Mouse (Mus musculus) frontal cortex, postnatal 10 days (tissue): Measurements from ENCODE around the gene Ror1.

Experiments used
- DNase-seq, 2 experiments: peaks; one replicate each; pipeline ENCODE4 v3.0.0; 2022; ENCODE audit warnings: low spot score in 2 of 2, mixed read lengths in 1 of 2

Gene Ror1

GRCm38 (mm10) chr4:100211331-100211730 is 115.7 kb downstream of the Ror1 start:
- no peak for DNase-seq

DNA sequence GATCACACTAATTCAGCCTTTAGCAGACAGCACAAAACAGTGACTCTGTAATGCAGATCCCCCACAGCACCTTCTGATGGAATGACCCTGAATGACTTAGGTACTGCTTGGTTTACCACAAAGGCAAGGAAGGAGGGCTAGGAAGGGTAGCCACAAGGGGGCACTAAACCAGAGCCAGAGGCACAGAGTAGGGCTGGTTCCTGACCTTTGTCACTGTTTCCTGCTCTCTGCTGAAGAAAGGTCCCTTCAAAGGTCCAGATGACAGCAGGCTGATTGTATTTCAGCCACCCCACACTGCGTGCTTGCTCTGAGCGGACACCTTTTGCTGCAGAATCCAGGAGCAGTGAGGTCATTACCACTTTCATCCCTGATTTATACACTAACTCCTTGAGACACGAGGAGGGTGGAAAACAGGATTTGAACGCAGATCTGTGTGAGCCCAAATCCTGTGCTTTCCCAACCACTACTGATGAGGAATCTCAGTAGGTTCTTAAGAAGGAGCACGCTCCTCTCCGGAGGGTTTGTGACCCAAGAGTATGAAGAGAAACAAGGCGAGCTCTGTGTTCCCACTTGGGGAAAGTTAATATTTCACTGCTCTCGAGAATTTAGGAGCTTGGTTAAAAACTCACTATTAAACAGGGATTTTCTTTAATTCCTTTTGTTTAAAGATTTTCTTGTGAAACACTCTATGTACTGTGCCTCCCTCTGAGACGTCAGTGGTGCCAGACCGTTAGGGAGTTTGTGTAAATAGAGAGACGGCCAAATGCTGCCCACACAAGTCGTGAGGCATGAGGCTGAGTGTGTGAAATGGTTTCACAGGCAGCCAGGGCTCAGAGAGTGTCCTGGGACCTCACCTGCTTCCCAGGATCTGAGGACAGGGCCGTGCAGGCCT is 119.0 kb downstream of the Ror1 start:
- DNase-seq, result no peak

- no peak for DNase-seq
Observed at GRCm38 (mm10) chr4:100216587-100216986, 121.0 kb downstream of the Ror1 start.

GRCm38 (mm10) chr4:100219026-100219425 is 123.4 kb downstream of the Ror1 start:
- DNase-seq, result no peak

- no peak for DNase-seq
Observed at GRCm38 (mm10) chr4:100219599-100219998, 124.0 kb downstream of the Ror1 start.

GRCm38 (mm10) chr4:100221978-100222737 is 126.6 kb downstream of the Ror1 start:
- no peak for DNase-seq

DNA sequence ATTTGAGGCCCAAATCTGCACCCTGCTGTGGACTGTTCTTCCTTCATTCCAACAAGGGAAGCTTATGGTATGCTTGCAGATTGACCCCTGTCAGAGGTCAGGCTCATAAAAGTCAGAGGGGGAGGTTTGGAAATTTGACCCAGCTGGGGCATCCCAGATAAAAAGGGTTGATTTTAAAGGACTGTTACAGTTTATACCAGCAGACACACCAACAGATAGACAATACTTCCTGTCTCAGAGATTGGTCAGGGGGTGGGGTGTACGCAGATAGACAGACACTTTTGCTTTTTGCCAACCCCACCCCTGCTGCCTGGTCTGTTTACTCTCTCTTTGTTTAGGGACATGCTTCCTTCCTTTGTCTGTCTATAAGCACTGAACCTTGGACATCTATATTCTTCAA is 127.9 kb downstream of the Ror1 start:
- no peak for DNase-seq

DNA sequence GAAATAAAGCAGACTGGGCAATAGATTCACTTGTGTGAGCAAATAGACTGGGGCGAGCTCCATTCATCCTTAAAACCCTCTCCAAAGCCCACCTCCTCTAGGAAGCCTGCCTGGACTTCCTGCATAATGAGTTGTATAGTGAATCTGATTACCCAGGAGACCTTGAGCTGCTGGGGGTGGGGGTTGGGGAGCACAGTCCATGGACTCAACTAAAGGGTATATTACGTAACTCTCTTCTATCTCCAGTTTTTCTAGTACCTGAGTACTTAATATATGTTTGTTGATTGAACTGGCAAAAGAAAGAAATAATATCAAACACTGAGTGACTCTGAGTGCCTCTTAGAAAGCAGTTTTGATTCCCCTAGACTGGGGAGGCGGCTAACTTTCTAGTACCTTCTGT is 128.4 kb downstream of the Ror1 start:
- no peak for DNase-seq

GRCm38 (mm10) chr4:100226619-100227018 is 131.0 kb downstream of the Ror1 start:
- DNase-seq, result no peak

- DNase-seq, result no peak
Observed at GRCm38 (mm10) chr4:100228106-100228505, 132.5 kb downstream of the Ror1 start.

GRCm38 (mm10) chr4:100230245-100230644 is 134.7 kb downstream of the Ror1 start:
- no peak for DNase-seq

- no peak for DNase-seq
Observed at GRCm38 (mm10) chr4:100230963-100231362, 135.4 kb downstream of the Ror1 start.

GRCm38 (mm10) chr4:100231906-100232305 is 136.3 kb downstream of the Ror1 start:
- no peak for DNase-seq

DNA sequence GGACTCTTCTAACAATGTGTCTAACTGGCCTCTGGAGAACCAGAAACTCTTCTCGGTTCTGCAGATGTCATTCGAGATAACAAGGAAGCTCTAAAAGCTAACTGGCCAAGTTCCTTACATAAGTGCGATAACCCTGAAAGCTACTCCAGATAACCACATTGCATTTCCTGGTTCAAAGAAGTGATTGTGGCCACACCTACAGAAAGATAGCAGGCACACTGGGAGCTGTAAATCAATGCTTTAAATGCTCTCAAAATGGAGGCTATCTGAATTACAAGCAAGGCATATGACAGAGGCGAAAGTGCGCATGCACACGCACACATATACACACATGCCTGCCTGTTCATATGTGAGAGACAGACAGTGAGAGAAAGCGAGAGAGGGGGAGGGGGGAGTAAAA is 136.9 kb downstream of the Ror1 start:
- no peak for DNase-seq

DNA sequence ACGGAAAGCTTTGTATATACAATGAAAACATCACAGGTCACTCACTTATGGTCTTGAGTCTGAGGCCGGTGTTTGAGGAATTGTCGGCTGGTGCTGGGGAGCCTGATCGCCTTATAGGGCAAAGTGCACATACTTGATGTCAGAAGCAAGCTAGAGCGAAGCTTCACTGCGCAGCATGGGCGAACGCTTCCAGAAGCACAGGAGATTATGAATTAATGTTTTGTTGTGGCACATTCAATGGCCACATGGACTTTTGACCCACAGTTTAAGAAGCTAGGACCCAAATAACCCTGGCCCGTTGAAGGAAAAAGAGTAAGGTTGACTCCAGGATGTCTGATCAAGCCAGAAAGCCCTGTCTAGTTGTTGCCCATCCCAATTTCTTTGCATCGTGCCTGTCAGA is 138.2 kb downstream of the Ror1 start:
- DNase-seq, result no peak

GRCm38 (mm10) chr4:100236339-100236738 is 140.7 kb downstream of the Ror1 start:
- no peak for DNase-seq

- no peak for DNase-seq
Observed at GRCm38 (mm10) chr4:100242061-100242756, 146.6 kb downstream of the Ror1 start.

DNA sequence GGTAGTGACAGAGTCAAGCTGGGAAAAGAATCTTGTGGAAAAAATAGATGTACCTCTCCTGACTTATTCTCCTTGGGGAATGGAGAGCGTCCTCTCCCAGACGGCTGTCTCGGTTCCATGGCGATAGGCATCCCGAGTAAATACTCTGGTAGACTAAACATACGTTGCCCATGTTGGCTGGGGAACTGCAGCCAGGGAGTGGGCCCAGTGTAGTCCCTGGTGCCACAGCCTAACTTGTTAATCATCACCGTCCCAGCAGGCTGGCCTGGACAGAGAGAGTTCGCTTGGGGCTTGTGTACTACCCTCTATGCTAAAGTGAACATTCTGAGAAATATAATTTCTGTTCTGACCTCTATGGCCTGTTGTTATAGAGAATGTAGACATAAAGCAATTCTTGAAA is 148.7 kb downstream of the Ror1 start:
- DNase-seq, result no peak

- DNase-seq, result no peak
Observed at GRCm38 (mm10) chr4:100244701-100245100, 149.1 kb downstream of the Ror1 start.

DNA sequence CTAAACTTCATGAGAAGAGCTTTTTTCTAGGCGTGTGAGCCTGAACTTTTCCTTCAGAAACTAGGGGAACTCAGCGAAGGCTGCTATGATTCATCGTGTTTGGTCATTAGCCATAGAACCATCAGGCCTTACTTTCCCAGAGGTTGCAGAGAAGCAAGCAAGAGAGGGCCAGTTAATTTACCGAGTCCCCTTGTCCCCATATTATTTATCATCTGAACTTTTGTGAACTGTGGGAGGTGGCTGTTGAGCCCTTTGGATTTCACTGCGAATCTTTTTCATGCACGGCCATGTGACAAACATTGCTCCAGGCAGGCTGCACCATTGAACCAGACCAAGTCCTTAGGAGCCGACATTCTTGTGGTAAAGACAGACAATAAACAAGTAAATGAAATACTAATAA is 152.2 kb downstream of the Ror1 start:
- no peak for DNase-seq

GRCm38 (mm10) chr4:100248273-100248672 is 152.7 kb downstream of the Ror1 start:
- DNase-seq, result no peak

DNA sequence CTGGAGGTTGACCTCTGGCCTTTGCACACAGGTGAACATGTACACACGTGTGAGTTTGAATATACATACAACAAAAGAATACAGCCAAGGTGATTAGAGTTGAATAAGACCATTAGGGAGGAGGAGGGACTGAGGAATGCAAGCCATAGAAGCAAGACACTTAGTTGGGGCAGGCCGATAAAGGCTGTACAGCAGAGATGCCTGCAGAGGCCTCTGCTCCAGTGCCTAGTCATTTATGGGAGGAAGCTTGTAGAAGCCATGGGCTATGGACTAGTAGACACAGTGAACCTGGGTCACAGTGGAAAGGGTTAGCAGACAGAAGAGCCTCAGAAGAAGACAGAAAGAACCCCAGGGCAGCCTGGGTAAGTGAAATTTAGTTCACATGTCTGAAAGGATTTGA is 155.7 kb downstream of the Ror1 start:
- no peak for DNase-seq
